ENCODE assay signal across 18 mouse cellular contexts in the genomic region with DNA sequence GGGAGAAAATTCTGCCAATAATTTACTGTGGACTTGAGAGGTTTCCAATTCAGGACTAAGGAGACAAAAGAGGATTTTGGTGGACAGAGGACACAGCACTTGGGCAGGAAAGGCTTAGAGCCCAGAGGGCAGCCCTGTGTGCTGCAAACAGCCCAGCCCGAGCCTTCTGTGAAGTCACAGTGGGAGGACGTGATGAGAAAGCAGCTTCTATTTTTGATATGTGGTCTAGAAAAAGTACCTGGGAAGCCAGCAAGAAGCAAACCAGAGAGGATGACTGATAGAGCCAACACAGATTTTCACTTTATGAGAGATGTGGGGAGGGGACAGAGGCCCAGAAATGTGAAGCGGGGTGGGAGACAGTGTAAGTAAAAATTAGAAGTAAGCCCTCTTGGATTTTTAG.
DNase-seq lines count a peak whose midpoint lies in the region; TF ChIP-seq lines count a peak whose summit lies in the region.
"Had no signal": no experiment of that assay in that cellular context is flagged by ENCODE, and none has a peak within 500 bp of the region (broad histone marks: within the 10 kb centered on the region; RNA-seq: fewer than 3 reads in every experiment).

No protein-coding gene starts in this region.

- no peak for TF ChIP-seq POLR2A in cortical plate, adult 2 months (IDR thresholded peaks at IDR 0.05; ENCODE audit: extremely low read depth, insufficient read depth, low read length)

- H3K4me3 ChIP-seq in cortical plate, adult 2 months (ENCODE audit: insufficient read depth, low read length) = no peak overlapping the region
- H3K4me3 ChIP-seq: forebrain, embryonic 12.5 days; midbrain, embryonic 15.5 days; myocyte; neural tube, embryonic 15.5 days had no signal

- DNase-seq in left cerebral cortex, adult 18-20 months (ENCODE audit: low spot score in 2 of 2) = peak; percentile 25 to 46
- DNase-seq in left cerebral cortex, adult 11 months (ENCODE audit: low spot score) = no peak
- DNase-seq in brain, adult 2 months (ENCODE audit: low read depth, low spot score) = peak; percentile 88
- DNase-seq in cerebellum, adult 8-10 months = peak; percentile 60
- DNase-seq in gastrocnemius, postnatal 14 days = no peak
- DNase-seq in urinary bladder, adult 2 months (ENCODE audit: low spot score) = no peak
- DNase-seq in gastrocnemius, postnatal 10 days = no peak
- DNase-seq: adrenal gland, adult 2 months; B cell, adult 2 months; kidney, adult 2 months; kidney, postnatal 25 days; lung, adult 2 months; thymus, postnatal 36 days had no signal

- TF ChIP-seq CTCF in cortical plate, adult 2 months (IDR thresholded peaks at IDR 0.05; ENCODE audit: extremely low read depth, insufficient read depth, low read length) = no peak

- intact Hi-C loops in gastrocnemius, postnatal 14 days (cut with DNase I; ENCODE audit: low total_unique reads) = no loop called here

- H3K4me1 ChIP-seq in cortical plate, adult 2 months (ENCODE audit: control insufficient read depth, insufficient read depth, low read length) = peaks cover 9% of the 10 kb centered on the region
- H3K4me1 ChIP-seq: midbrain, embryonic 15.5 days; neural tube, embryonic 15.5 days had no signal

- H3K27ac ChIP-seq in cortical plate, adult 2 months (ENCODE audit: insufficient read depth, low read length) = peak overlapping the region; percentile 28; the same call in 1 of the 2 replicates
- H3K27ac ChIP-seq: forebrain, embryonic 12.5 days; midbrain, embryonic 15.5 days; neural tube, embryonic 15.5 days had no signal

Comparison
In these comparisons a context has a peak if more than half of its experiments do, and no peak if none do; other contexts are left out.
1. DNase-seq: peak in left cerebral cortex, adult 18-20 months (2 of 2), brain, adult 2 months (single experiment) and cerebellum, adult 8-10 months (single experiment); none in left cerebral cortex, adult 11 months (single experiment), gastrocnemius, postnatal 14 days (single experiment), urinary bladder, adult 2 months (single experiment) and gastrocnemius, postnatal 10 days (single experiment).